Mouse (Mus musculus): Measurements from ENCODE around the gene Scnm1. TPM values are rescaled to one million over a fixed set of nuclear protein-coding genes. Genes with fewer than 3 reads are reported as not detected.
"Not testable (repeated sequence)": the region's sequence is repeated elsewhere in the genome, so short reads cannot be mapped to it uniquely, and the experiment has no call there.

Scnm1 gene
- total RNA-seq, 2 experiments from 2014 or later: 39.6 to 41.2 TPM

DNA sequence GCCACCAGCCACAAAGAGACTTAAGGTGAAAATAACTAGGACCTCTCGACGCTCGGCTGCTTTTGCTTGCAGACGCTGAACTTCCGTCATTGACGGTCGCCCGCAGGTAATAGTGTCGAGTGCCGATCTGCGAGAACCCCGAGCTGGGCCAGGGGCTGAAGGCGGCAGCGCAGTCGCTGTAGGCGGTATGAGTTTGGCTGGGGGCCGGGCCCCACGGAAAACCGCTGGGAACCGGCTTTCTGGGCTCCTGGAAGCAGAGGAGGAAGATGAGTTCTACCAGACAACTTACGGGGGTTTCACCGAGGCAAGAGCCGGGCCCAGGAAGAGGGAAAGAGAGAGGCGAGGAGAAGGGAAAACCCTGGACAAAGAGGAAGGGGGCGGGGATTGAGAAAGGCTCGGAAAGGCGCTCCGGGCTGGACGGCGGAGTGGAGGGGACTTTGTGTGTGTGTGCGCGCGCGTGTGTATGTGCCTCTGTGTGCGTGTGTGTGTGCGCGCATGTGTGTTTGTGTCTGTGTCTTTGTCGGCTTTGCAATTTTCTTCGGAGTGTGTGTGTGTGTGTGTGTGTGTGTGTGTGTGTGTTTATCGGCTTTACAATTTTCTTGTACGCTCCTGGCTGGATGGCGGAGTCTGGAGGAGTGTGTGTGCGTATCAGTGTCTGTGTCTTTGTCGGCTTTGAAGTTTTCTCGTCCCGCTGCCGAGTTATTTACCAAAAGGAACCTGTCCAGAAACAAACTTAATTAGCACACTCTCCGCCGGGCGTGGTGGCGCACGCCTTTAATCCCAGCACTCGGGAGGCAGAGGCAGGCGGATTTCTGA, 22.7 kb downstream of the Scnm1 start, which contains the start of gene Vps72:
Vps72 (plus strand) TSS at position 112 of the 816 bp plus-strand sequence.
- peak; percentile 89 to 93 for DNase-seq (ENCODE audit: low spot score in 2 of 2)

DNA sequence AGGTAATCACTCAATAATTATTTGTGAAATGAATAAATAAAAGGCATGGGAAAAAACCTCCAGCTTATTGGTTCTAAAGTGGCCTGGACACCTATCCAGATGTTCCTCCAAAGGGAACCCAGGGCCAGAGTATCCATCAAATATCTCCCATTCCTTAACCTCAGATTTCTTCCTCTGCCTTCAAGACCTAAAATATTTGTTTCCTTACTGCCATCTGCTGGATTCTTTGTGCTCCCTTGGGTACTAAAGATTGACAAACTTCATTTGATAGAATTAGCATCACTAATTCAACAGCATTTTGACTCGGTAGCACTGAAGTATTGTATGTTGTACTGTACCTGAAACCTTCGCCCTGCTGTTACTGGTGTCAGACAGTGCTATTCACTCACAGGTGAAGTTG, 25.9 kb downstream of the Scnm1 start:
- DNase-seq (ENCODE audit: low spot score in 2 of 2): no peak

DNA sequence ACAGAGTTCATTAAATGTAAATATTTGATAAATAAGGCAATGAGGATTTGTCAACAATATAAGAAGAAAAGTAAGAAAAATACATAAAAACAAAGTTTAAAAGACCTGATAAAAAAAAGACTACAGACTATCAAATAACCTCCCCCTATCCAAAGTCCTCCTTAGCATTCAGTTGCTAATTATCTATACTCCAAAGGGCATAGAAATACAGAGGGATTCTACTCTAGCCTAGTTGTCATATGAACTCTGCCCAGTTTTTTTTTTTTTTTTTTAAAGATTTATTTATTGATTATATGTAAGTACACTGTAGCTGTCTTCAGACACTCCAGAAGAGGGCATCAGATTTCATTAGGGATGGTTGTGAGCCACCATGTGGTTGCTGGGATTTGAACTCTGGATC, 26.5 kb downstream of the Scnm1 start:
- DNase-seq (ENCODE audit: low spot score in 2 of 2): not testable (repeated sequence)

DNA sequence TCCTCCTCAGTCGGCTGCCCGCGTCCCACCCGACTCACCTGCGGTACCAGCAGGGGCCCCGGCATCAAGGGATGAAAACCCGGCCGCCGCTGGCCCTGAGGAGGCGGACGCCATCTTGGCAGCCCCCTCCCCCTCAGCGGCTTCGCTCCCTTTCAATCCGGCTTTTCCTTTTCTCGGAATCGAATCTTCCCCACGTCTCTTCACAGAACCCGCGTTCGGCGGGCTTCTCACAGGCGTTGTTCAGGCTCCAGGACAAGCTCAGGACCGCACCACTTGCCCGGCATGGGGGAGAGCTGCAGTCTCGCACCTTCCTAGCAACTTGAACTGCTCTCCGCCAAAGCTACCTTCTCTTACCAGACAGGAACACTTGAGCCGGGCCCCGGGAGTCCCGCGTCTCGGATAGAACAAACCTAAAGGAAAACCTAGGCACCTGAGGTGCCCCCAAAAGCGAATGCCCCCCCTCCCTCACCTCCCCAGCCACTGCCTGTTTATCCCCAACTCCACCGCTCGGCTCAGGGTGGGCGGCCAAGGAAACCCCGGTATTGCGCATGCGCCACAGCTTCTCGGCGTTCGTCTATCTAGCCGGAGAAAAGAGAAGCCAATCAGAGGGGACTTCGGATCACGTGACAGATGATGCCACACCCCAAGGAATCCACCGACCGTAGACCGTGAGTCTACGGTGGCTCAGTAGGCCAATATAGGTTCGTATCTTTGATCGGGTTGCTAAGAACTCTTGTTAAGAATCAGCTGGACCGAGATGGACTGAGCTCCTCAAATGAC, 27.3 kb downstream of the Scnm1 start, which contains the start of gene Pip5k1a:
Pip5k1a (minus strand) TSS at position 593 of the 780 bp plus-strand sequence.
- peak; percentile 96 to 99 for DNase-seq (ENCODE audit: low spot score in 2 of 2)

DNA sequence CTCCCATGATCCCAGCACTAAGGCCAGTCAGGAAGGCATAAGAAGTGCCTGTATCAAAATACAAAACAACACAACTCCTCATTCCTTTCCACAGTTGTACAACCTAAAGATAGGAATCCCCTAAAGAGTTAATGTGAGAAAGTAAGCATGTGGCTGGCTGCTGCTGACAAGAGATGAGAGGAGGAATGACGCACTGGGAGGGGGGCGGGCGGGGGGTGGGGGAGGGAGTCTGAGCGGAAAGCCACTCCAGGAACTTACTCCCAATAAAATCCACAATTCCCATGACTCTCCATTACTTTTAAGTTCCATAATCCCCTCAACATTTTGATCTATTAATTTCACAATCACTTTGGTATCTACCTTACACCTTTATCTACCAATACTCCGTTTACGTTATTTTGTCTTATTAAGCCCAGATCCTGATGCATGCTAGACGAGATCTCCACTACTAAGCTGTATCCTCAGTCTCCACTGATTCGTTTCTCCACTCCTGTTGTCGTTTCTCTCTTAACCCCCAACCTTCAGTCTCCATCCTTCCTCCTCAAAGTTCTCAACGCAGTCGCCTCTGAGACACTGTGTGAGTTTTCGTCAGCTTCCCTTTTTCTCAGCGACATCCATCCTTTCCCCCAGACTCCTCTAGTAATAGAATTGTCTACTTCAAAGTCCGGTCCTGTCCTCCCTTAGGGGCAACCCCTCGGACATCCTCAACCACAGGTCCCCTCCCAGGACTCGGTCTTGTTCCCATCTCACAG, 28.0 kb downstream of the Scnm1 start:
- DNase-seq (ENCODE audit: low spot score in 2 of 2): no peak

DNA sequence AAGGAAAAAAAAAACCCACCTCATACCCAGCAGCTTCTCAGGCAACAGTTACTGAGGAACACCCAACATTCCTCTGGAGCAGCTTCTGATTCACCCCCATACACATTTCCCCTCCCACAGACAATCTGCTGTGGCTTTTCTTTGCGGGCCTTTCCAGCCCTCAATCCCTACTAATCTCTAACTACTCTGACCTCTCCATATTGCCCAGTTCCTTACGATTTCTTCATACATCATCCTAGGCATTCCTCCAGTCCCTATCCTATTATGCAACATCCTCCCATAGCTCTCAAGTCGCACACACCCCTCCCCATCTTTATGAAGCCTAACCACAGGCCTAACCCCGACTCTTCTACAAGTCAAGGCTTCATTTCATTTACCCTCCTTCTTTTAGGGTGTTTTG, 28.7 kb downstream of the Scnm1 start:
- peak in 1 of 2 experiments; percentile 55 for DNase-seq (ENCODE audit: low spot score in 2 of 2)

DNA sequence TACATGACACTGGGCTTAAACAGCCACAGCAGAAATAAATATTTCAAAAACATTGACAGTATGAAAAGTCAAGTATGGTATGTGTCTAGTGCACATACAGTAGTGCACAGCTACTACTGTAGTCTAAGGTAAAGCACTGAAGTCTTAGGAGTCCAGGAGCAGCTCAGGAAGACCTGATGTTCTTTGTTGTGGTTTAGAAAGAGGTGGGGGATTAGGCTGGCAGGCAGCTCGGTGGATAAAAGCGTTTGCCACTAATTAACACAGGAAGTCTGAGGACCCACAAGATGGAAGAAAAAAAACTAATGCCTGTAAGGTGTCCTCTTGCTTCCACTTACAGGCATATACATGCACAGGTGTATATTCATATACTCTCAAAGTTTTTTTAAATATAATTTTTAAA, 33.0 kb downstream of the Scnm1 start:
- no peak for DNase-seq (ENCODE audit: low spot score in 2 of 2)

DNA sequence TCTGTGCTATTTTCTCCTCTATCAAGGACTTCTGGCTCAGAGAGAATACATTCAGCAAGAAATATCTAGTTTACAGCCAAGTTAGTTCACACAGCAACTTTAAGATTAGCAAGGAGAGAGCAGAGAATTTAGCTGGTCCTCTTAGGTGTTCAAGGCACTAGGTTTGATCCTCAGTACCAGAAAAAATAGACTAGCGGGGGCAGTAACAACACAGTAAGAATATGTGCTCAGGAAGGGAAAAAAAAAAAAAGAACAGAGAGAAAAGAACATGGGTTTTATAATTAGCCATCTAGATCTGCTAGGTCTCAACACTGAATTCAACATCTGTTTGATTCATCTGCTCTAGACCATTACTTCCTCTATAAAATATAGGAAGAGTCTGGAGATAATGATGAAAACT, 45.7 kb downstream of the Scnm1 start:
- no peak for DNase-seq (ENCODE audit: low spot score in 2 of 2)

Small RNA genes lying within 50 kb of the gene (microRNA-seq; reads per million reads assigned to microRNA genes)
- gene Mir8099-1: 0 reads per million in 2 experiments

Other genes with a start within 250 kb of the Scnm1 start
- gene Psmb4, start 247.1 kb downstream of the Scnm1 start, total RNA-seq (2021): 100 to 1,000 TPM; 271 to 301 TPM
- gene Selenbp1, start 201.0 kb downstream of the Scnm1 start, total RNA-seq (2021): 1 to 10 TPM; 7.2 to 7.6 TPM
- gene Rfx5, start 179.9 kb downstream of the Scnm1 start, total RNA-seq (2021): 10 to 100 TPM; 19.8 to 23.4 TPM
- 10 to 100 TPM; 52.3 to 54.4 TPM for gene Pi4kb, start 159.3 kb downstream of the Scnm1 start, total RNA-seq (2021)
- gene Zfp687, start 118.6 kb downstream of the Scnm1 start, total RNA-seq (2021): 10 to 100 TPM; 26.6 to 28.6 TPM
- 100 to 1,000 TPM; 155 TPM for gene Psmd4, start 91.4 kb downstream of the Scnm1 start, total RNA-seq (2021)
- 10 to 100 TPM; 46.3 to 51.5 TPM for gene Pip5k1a, start 27.1 kb downstream of the Scnm1 start, total RNA-seq (2021)
- gene Vps72, start 23.0 kb downstream of the Scnm1 start, total RNA-seq (2021): 10 to 100 TPM; 40.8 to 45.3 TPM
- 1 to 10 TPM in 1 of 2 experiments, under 1 TPM in 1; 0.83 to 1.5 TPM for gene Tmod4, start 9.5 kb downstream of the Scnm1 start, total RNA-seq (2021)
- 10 to 100 TPM; 22.5 to 22.8 TPM for gene Lysmd1, start 77 bp upstream of the Scnm1 start, total RNA-seq (2021)
- gene Tnfaip8l2, start 8.3 kb upstream of the Scnm1 start, total RNA-seq (2021): 1 to 10 TPM; 2.3 to 3.0 TPM
- gene Sema6c, start 26.4 kb upstream of the Scnm1 start, total RNA-seq (2021): 10 to 100 TPM; 48.6 to 52.6 TPM
- gene Gabpb2, start 83.9 kb upstream of the Scnm1 start, total RNA-seq (2021): 10 to 100 TPM; 10.5 to 11.8 TPM
- 10 to 100 TPM; 85.9 to 87.3 TPM for gene Cdc42se1, start 94.7 kb upstream of the Scnm1 start, total RNA-seq (2021)
- 100 to 1,000 TPM; 496 to 516 TPM for gene Mllt11, start 98.2 kb upstream of the Scnm1 start, total RNA-seq (2021)
- not detected for gene Gm128, start 107.6 kb upstream of the Scnm1 start, total RNA-seq (2021)
- gene Bnipl, start 117.2 kb upstream of the Scnm1 start, total RNA-seq (2021): under 1 TPM in 1 of 2 experiments, not detected in 1; 0.46 TPM
- gene Mindy1, start 147.3 kb upstream of the Scnm1 start, total RNA-seq (2021): 10 to 100 TPM; 26.2 to 28.5 TPM
- gene Prune1, start 148.1 kb upstream of the Scnm1 start, total RNA-seq (2021): 10 to 100 TPM; 26.8 to 26.9 TPM
- under 1 TPM; 0.51 to 0.95 TPM for gene Anxa9, start 173.2 kb upstream of the Scnm1 start, total RNA-seq (2021)
- gene Cers2, start 180.8 kb upstream of the Scnm1 start, total RNA-seq (2021): 10 to 100 TPM; 60.8 to 62.0 TPM
- gene Setdb1, start 223.2 kb upstream of the Scnm1 start, total RNA-seq (2021): 10 to 100 TPM; 40.7 to 40.8 TPM